Mouse (Mus musculus): ENCODE measurements around the gene Pex14.

- TF ChIP-seq POLR2A (IDR thresholded peaks at IDR 0.05; ENCODE audit: insufficient read length, low read depth) (no peak), TCF3 (IDR thresholded peaks at IDR 0.05; ENCODE audit: insufficient read length, low read depth) (no peak), E2F4 (IDR thresholded peaks at IDR 0.05; ENCODE audit: insufficient read depth) (no peak), MAX (IDR thresholded peaks at IDR 0.05; ENCODE audit: low read depth) (no peak), POLR2AphosphoS2 (IDR thresholded peaks at IDR 0.05; ENCODE audit: insufficient read length, low read depth) (no peak), USF1 (IDR thresholded peaks at IDR 0.05; ENCODE audit: low read depth) (no peak), TCF12 (IDR thresholded peaks at IDR 0.05; ENCODE audit: insufficient read depth, poor library complexity, severe bottlenecking) (no peak), MYOG (IDR thresholded peaks at IDR 0.05; ENCODE audit: control insufficient read depth in 1 of 3, insufficient read depth in 1 of 3, insufficient read length in 2 of 3, low read depth in 2 of 3) (no peak), MYOD1 (IDR thresholded peaks at IDR 0.05; ENCODE audit: control insufficient read depth in 1 of 3, insufficient read length in 2 of 3, low read depth in 2 of 3) (no peak)
Measured at GRCm38 (mm10) chr4:148936111-148936510, 163.6 kb downstream of the Pex14 start.
